Mouse (Mus musculus) spleen, postnatal 0 days (tissue): Measurements from ENCODE around the gene Zfp11. TPM values are rescaled to one million over a fixed set of nuclear protein-coding genes. Genes with fewer than 3 reads are reported as not detected.

Experiments
- polyA plus RNA-seq: library from polyadenylated mRNA; unstranded; fragments of >200 nt; fragmentation: Nextera tagmentation; extraction: Ambion mirVana; gene quantifications from 2 replicates; pipeline ENCODE4 v1.2.1, GENCODE M21; 2015

The Zfp11 gene
- polyA plus RNA-seq, result 0.93 and 1.3 TPM in 2 replicates

GRCm38 (mm10) chr5:129670036-129670458 is at the start of gene Zfp11:
Zfp11 (minus strand) TSS chr5:129670099.

DNA sequence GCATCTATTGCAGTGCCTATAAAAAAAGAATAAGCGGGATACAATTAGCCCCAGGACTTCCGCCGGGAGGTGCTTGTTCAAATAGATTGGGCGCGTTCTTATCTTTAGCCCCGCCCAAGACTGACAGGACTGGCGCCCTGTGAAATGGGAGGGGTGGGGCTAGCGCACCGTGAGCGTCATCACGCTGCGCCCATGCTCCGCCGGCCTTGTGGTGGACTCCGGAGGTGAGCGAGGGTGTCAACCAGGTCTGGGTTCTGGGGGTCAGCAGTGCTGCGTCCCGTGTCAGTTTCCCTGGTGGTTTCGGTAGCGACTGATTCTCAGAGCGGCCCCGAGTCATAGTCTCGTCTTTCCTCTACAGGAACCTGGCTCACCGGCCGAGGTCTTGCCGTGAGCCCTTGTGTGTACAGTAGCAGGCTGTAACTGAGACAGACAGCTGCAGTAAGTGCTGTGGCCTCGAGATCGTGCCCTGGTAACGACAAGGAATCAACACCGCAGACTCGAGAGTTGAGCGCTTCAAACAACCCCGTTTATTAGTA is 45.5 kb upstream of the Zfp11 start, which contains the start of gene Mrps17:
TSS of gene Mrps17 (plus strand) at position 172 of the 536 bp plus-strand sequence.

DNA sequence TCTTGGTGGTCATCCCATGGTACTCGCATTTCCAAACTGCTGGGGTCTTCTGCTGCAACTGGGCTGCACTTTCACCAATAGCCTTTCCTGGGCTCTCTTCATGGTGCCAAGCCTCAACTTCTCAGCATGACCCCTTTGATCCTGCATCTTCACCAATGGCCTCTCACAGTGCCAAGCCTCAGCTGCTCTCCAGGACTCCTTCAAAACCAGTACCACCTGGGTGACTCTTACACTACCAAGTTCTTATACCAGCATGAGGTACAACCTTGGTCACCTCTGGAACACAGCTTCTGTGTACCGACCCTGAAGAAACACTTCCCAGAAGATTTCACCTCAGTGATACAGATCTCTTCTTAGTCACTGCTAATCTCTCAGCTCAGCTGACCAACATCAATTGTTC is 38.5 kb upstream of the Zfp11 start, which contains the start of gene Sept14:
TSS of gene Sept14 (minus strand) at position 101 of the 400 bp plus-strand sequence.

Other genes with a start within 250 kb of the Zfp11 start
- gene Sfswap, start 168.9 kb downstream of the Zfp11 start, polyA plus RNA-seq, result 27.0 and 30.6 TPM in 2 replicates
- gene Mmp17, start 85.9 kb downstream of the Zfp11 start, polyA plus RNA-seq, result 1.3 TPM in 2 replicates
- gene Sept14, start 38.4 kb upstream of the Zfp11 start, polyA plus RNA-seq, result not detected in 2 replicates
- 134 and 139 TPM in 2 replicates for gene Mrps17, start 45.4 kb upstream of the Zfp11 start, polyA plus RNA-seq
- 64.8 and 73.6 TPM in 2 replicates for gene Nipsnap2, start 55.0 kb upstream of the Zfp11 start, polyA plus RNA-seq
- 25.9 and 27.4 TPM in 2 replicates for gene Psph, start 117.3 kb upstream of the Zfp11 start, polyA plus RNA-seq
- 18.0 and 19.4 TPM in 2 replicates for gene Sumf2, start 176.9 kb upstream of the Zfp11 start, polyA plus RNA-seq
- gene Chchd2, start 217.4 kb upstream of the Zfp11 start, polyA plus RNA-seq, result 659 and 664 TPM in 2 replicates
- 1.3 and 2.1 TPM in 2 replicates for gene Zbed5, start 225.6 kb upstream of the Zfp11 start, polyA plus RNA-seq
- gene Phkg1, start 228.4 kb upstream of the Zfp11 start, polyA plus RNA-seq, result 0.08 TPM in 1 of 2 replicates, not detected in the other
- 1.6 and 1.8 TPM in 2 replicates for gene Nupr1l, start 238.4 kb upstream of the Zfp11 start, polyA plus RNA-seq